Mouse (Mus musculus) frontal cortex, postnatal 25 days (tissue): ENCODE data around the gene Rhbdd3.

Experiments
- DNase-seq, 2 experiments: peaks; one replicate each; pipeline ENCODE4 v3.0.0; 2022; ENCODE audit warnings: low spot score in 2 of 2

Rhbdd3 gene

GRCm38 (mm10) chr11:5129035-5129480, 30.3 kb downstream of the Rhbdd3 start:
- no peak for DNase-seq

- no peak for DNase-seq
These were observed 31.5 kb downstream of the Rhbdd3 start for GRCm38 (mm10) chr11:5130111-5130665.

- DNase-seq: no peak
These were observed 34.0 kb downstream of the Rhbdd3 start for GRCm38 (mm10) chr11:5132751-5133150.

GRCm38 (mm10) chr11:5135914-5136313, 37.2 kb downstream of the Rhbdd3 start:
- no peak for DNase-seq

GRCm38 (mm10) chr11:5138642-5139041, 39.9 kb downstream of the Rhbdd3 start:
- DNase-seq: no peak

- no peak for DNase-seq
These were observed 40.6 kb downstream of the Rhbdd3 start for GRCm38 (mm10) chr11:5139372-5139771.

GRCm38 (mm10) chr11:5140619-5141018, 41.9 kb downstream of the Rhbdd3 start:
- DNase-seq: no peak

GRCm38 (mm10) chr11:5141252-5141651, 42.5 kb downstream of the Rhbdd3 start:
- DNase-seq: no peak

GRCm38 (mm10) chr11:5141965-5142364, 43.2 kb downstream of the Rhbdd3 start:
- no peak for DNase-seq

GRCm38 (mm10) chr11:5145600-5145999, 46.9 kb downstream of the Rhbdd3 start:
- no peak for DNase-seq

GRCm38 (mm10) chr11:5149249-5149648, 50.5 kb downstream of the Rhbdd3 start:
- DNase-seq: no peak

GRCm38 (mm10) chr11:5149955-5150354, 51.2 kb downstream of the Rhbdd3 start:
- no peak for DNase-seq

- no peak for DNase-seq
These were observed 51.9 kb downstream of the Rhbdd3 start for GRCm38 (mm10) chr11:5150416-5151246.

- DNase-seq: no peak
These were observed 52.5 kb downstream of the Rhbdd3 start for GRCm38 (mm10) chr11:5151247-5151630.

GRCm38 (mm10) chr11:5151680-5152337, 53.1 kb downstream of the Rhbdd3 start, which contains the start of gene Emid1:
TSS of gene Emid1 (minus strand) at chr11:5152257.
- DNase-seq: no peak

- DNase-seq: no peak
These were observed 56.5 kb downstream of the Rhbdd3 start for GRCm38 (mm10) chr11:5154961-5155805.
